Mouse (Mus musculus) adrenal gland, postnatal 14 days (tissue): ENCODE data around the gene Spag6l. TPM values are rescaled to one million over a fixed set of nuclear protein-coding genes. Genes with fewer than 3 reads are reported as not detected.
"Not testable (repeated sequence)": the region's sequence is repeated elsewhere in the genome, so short reads cannot be mapped to it uniquely, and the experiment has no call there.

Source experiments
- DNase-seq: peaks from one replicate; pipeline ENCODE4 v3.0.0; 2021; ENCODE audit warnings: mixed read lengths
- long read RNA-seq, 2 experiments: library from polyadenylated mRNA; stranded (forward); transcript quantifications; one replicate each; pipeline ENCODE4 v2.0.0; 2021
- total RNA-seq: library from RNA; stranded (reverse); gene quantifications from 2 replicates; pipeline ENCODE4 v1.2.3, GENCODE M21; 2021

Gene Spag6l
- 0.44 and 0.53 TPM in 2 replicates for total RNA-seq
- long read RNA-seq, experiment 1, partial matches to known transcripts: 1 of 2 reads
- long read RNA-seq, experiment 1, other reads (novel, unspliced or antisense): 1 of 2 reads
- long read RNA-seq, experiment 2, partial matches to known transcripts: 0 of 21 reads
- long read RNA-seq, experiment 2, other reads (novel, unspliced or antisense): 21 of 21 reads

DNA sequence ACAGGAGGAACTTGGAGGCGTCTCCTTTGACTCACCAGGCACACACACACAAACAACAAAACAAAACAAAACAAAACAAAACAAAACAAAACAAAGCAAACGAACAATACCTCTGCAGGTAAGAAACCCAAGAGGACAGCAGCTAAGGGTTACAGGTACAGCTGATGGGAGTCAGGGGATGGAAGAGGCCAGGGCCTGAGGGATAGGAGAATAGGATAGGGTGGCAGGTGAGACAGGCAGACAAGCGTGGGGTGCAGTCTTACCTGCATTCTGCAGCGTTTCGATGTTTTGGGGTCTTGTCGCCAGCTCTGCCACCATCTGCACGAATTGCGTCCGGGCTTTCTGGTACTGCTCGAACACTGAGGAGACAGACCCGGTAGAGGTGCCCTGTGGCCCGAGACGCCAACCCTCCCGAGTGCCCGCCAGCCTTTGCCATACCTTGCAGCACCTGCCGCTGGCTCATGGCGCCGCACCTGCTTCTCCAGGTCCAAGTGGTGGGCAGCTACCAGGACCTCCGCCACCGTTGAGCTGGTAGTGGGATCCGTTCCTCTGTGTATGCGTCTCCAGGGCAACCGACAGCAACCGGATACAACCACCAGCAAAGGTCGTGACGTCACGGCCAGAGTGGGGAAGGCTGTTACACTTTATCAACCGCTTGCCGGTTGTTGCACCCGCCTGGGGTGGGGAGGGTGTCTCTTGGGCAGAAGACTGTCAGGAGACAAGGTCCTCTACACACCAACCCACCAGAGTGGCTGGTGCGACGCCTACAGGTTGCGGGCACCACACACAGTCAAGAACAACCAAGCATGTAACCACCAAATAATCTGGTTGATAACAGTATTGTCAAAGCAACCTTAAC lies at the start of gene Spag6l:
TSS of gene Spag6l (minus strand) at position 700 of the 859 bp plus-strand sequence.
- DNase-seq: peak; percentile 68

DNA sequence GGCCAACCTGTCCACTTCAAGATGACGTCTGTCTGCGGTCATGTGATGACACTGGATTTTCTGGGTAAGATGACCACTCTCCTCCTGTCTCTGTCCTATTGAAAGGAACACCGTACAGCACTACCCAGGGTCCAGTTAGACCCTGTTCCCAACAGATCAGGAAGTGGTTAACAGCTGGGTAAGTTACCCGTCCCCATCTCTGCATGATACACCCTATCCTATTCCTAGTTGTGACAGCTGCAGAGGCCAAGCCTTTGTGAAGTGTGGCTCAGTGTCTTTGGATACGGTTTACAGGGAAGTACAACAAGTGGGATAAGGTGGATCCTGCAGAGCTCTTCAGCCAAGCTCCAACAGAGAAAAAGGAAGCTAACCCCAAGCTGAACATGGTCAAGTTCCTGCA lies 49.8 kb upstream of the Spag6l start:
- no peak for DNase-seq

DNA sequence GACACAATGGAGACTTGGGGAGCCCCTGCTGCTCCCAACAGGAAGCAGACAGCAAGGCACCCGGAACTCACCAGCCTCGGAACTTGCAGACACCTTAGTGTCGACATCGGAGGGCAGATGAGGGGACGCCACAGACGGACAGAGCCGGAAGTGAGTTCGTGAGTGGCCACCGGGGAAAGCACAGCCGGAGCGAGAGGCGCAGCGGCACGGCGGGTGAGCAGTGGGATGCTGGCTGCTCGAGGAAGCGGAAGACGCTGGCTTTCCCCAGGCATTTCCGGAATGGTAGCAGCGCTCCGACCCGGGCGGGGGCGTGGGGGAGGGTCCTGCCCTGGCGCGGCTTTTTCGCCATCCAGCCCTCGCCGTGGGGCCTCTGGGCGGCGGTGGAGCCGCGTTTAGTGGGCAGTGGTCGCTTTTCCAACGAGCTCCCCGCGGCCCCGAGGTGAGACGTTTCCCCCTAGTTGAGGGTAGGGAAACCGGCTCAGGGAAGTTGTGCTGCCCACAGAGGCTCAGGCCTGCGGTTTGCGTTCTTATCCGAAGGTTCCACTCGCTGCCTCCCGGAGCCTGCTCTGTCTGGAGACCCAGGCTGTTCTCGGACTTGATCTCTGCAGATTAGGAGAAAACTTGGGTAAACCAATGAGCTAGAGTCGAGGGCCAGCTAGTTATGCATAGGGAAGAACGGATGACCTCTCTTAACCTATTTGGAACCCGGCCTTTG lies 41.5 kb upstream of the Spag6l start, which contains the start of the genes Top3b and Vpreb1:
TSS of gene Top3b (plus strand) at position 120 of the 715 bp plus-strand sequence.
TSS of gene Vpreb1 (minus strand) at position 227 of the 715 bp plus-strand sequence.
- DNase-seq: peak; percentile 94

- no peak for DNase-seq
Measured at GRCm38 (mm10) chr16:16870241-16870616, 41.0 kb upstream of the Spag6l start.

GRCm38 (mm10) chr16:16865696-16866561 lies 36.7 kb upstream of the Spag6l start:
- DNase-seq: no peak

GRCm38 (mm10) chr16:16865217-16865616 lies 36.0 kb upstream of the Spag6l start:
- DNase-seq: no peak

DNA sequence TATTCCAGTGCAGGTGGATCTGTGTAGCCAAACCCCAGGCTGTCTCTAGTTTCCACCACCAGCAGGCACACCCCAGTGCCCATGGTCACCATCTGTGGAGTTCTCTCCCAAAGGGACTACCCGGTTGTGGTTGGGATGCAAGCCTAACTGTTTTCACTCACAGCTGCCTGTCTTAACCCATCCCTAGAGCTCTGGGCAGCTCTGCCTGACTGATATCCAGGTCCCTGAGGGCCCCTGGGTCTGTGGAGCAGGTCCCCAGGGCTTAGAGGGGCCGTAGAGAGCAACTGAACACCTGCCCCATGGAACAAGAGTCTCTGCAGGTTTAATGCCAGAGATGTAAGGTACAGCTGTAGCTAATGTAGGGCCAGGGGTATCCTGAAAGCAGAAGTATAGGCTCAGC lies 34.7 kb upstream of the Spag6l start, which contains the start of gene Igll1:
TSS of gene Igll1 (minus strand) at position 8 of the 400 bp plus-strand sequence.
- DNase-seq: no peak

DNA sequence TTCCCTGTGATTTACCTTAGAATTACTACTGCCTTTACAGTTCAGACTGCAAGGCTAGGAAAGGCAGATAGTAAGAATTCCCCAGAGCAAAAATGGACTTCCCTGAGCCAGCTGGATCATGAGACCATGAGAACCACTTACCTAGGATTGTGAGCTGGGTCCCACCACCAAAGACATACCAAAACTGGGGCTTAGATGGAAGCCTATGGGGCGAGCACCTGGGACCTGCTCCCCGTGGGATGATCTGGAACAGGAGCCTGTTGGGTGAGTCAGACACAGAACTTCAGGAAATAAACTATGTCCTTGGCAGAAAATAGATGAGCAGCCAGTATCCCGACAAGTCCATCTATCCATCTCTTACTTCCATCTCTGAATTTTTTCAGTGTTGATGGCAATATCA lies 33.0 kb upstream of the Spag6l start:
- no peak for DNase-seq

DNA sequence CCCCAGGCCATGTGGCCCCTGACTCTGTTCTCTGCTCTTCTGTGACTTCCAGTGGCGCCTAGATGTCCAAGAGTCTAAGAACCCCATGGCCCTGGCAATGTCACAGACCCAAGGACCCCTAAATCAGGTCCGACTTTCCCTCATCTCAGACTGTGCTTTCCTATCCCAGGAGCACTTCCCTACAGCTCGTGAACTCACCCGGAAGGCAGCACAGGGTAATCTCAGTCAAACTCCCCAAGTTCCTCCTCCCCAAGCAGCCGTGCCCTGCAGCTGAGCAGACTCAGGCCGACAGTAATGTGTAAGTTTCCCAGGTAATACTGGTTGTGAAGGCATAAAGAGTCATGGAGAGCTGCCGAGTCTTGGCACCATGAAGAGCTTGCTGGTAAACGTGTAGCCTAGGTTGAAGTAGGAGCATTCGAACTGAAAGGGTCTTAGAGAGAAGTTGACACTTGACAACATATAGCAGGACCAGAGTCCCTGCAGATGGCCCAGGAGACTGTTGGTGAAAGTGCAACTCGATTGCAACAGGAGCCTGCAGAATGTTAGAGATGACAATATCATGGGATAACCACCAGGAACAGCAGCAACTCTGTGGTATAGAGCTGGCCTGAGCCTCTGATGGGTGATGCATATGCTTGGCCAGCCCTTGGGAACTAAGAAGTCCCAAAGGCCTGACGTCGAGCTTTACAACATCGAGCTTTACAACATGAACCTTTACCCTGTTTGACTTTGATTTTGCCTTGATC lies 27.6 kb upstream of the Spag6l start:
- no peak for DNase-seq

DNA sequence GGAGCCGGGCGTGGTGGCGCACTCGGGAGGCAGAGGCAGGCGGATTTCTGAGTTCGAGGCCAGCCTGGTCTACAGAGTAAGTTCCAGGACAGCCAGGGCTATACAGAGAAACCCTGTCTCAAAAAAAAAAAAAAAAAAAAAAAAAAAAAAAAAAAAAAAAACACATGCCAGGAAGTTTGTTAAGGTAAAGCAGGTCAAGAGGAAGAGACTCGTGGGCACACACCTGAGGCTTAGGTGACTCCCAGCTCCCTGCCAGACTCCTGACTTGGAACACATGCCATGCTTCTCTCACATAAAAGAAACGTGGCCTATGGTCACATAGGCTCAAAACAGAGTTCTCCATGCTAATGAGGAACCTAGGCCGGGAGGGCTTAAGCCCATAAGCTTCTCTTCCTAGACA lies 26.8 kb upstream of the Spag6l start:
- not testable (repeated sequence) for DNase-seq

DNA sequence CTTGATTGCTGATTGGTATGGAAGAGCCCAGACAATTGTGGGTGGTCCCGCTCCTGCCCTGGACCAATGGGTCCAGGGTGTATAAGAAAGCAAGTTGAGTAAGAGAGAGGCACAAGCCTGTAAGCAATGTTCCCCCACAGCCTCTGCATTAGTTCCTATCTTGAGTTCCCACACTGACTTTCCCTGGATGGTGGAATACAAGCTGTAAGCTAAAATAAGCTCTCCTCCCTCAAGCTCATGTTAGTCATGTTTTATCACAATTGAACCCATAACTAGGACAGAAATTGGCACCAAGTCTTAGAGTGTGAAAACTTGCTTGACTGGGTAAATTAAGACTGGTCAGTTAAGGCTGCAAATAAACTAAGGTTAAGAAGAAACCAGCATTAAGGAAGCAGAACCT lies 26.3 kb upstream of the Spag6l start:
- DNase-seq: no peak

DNA sequence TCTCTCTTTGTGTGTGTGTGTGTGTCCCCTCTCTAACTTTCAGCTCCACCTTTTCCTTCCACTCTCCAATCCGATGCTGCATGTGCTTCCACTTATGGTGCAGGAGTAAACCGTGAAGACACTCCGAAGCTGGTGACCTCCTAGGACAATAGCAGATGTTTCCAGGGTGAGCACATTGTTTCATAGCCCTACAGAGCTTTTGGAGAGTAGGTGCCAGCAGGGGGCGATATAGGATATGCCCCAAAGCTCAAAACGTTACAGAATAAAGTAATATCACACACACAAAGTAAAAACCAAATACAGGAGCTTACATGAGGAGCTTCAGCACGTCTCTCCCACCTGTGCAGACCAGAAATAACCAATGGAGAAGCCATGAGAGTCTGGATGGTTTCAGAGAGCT lies 25.6 kb upstream of the Spag6l start:
- DNase-seq: peak; percentile 69

GRCm38 (mm10) chr16:16852411-16852810 lies 23.2 kb upstream of the Spag6l start:
- no peak for DNase-seq

DNA sequence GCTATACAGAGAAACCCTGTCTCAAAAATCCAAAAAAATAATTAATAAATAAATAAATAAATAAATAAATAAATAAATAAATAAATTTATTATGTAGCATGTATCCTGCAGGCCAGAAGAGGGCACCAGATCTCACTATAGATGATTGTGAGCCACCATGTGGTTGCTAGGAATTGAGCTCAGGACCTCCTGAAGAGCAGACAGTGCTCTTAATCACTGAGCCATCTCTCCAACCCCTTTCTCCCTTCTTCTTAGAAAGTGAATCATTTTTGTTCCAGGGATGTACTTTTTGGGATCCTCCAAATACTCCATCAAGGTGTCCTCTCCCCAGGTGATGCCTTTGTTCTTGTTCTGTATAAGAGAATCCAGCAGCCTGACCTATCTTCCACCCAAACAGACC lies 19.9 kb upstream of the Spag6l start:
- DNase-seq: no peak

GRCm38 (mm10) chr16:16829671-16830070 lies 415 bp upstream of the Spag6l start:
- no peak for DNase-seq

GRCm38 (mm10) chr16:16826223-16826622 lies 3.0 kb downstream of the Spag6l start:
- DNase-seq: no peak

GRCm38 (mm10) chr16:16825476-16825875 lies 3.8 kb downstream of the Spag6l start:
- DNase-seq: no peak

GRCm38 (mm10) chr16:16806325-16806724 lies 22.9 kb downstream of the Spag6l start:
- no peak for DNase-seq
